Comparison of ENCODE assay signal across 21 mouse cellular contexts in genomic region chr10:77882553-77882952, GRCm38 (mm10). TPM values are rescaled to one million over a fixed set of nuclear protein-coding genes. Genes with fewer than 3 reads are reported as not detected.
DNase-seq lines count a peak whose midpoint lies in the region; ATAC-seq and TF ChIP-seq lines count a peak whose summit lies in the region.
"Had no signal": no experiment of that assay in that cellular context is flagged by ENCODE, and none has a peak within 500 bp of the region (broad histone marks: within the 10 kb centered on the region; RNA-seq: fewer than 3 reads in every experiment).

No protein-coding gene starts in this region.

- WGBS in liver, adult 2 months = 87% methylated on average over 5 of the region's 5 CpGs
- WGBS in liver, embryonic 11.5 days = 75% methylated on average over 5 of the region's 5 CpGs
- 85% methylated on average over 5 of the region's 5 CpGs for WGBS in midbrain, embryonic 11.5 days

- TF ChIP-seq CTCF in liver, adult 2 months (IDR thresholded peaks at IDR 0.05; ENCODE audit: low read depth, low read length) = peak; percentile 23; the same call in 1 of the 2 replicates

- no peaks in the 10 kb centered on the region for H3K36me3 ChIP-seq in liver, adult 2 months (ENCODE audit: control insufficient read depth, insufficient read depth, low read length)
- no peaks in the 10 kb centered on the region for H3K36me3 ChIP-seq in liver, embryonic 11.5 days (ENCODE audit: control insufficient read depth, insufficient read depth, low read length)
- H3K36me3 ChIP-seq in midbrain, embryonic 11.5 days (ENCODE audit: control insufficient read depth, insufficient read depth, low read length) = no peaks in the 10 kb centered on the region
- H3K36me3 ChIP-seq: hindbrain, embryonic 15.5 days; kidney, embryonic 15.5 days; liver, embryonic 15.5 days; neural tube, embryonic 15.5 days had no signal

- no peaks in the 10 kb centered on the region for H3K9me3 ChIP-seq in liver, embryonic 11.5 days (ENCODE audit: control insufficient read depth, low read length)
- no peaks in the 10 kb centered on the region for H3K9me3 ChIP-seq in midbrain, embryonic 11.5 days (ENCODE audit: control insufficient read depth, low read length)
- H3K9me3 ChIP-seq: hindbrain, embryonic 15.5 days; kidney, embryonic 15.5 days; liver, embryonic 15.5 days; neural tube, embryonic 15.5 days had no signal

- no peak for TF ChIP-seq POLR2A in liver, adult 2 months (IDR thresholded peaks at IDR 0.05; ENCODE audit: extremely low read depth, insufficient read depth, low read length)

- H3K4me1 ChIP-seq in liver, adult 2 months (ENCODE audit: control insufficient read depth, insufficient read depth, low read length) = no peaks in the 10 kb centered on the region
- no peaks in the 10 kb centered on the region for H3K4me1 ChIP-seq in liver, embryonic 11.5 days (replicated peaks; ENCODE audit: control insufficient read depth, insufficient read depth, low read length)
- no peaks in the 10 kb centered on the region for H3K4me1 ChIP-seq in midbrain, embryonic 11.5 days (ENCODE audit: control insufficient read depth, insufficient read depth, low read length)
- H3K4me1 ChIP-seq: hindbrain, embryonic 15.5 days; kidney, embryonic 15.5 days; liver, embryonic 15.5 days; neural tube, embryonic 15.5 days had no signal

- peak; percentile 7 for DNase-seq in embryo, embryonic 10 days (ENCODE audit: low spot score)
- DNase-seq in embryo, embryonic 10.5 days (ENCODE audit: low spot score) = no peak
- DNase-seq in liver, adult 2 months (ENCODE audit: extremely low read depth, low read depth, low spot score) = no peak
- no peak for DNase-seq in liver, embryonic 11.5 days (ENCODE audit: low spot score)
- DNase-seq in 3T3-L1 (ENCODE audit: low read depth, low spot score) (peak; percentile 4), NIH3T3 (ENCODE audit: low read depth) (peak; percentile 24)
- no peak for DNase-seq in midbrain, embryonic 11.5 days (ENCODE audit: low spot score, missing footprints)
- no peak for DNase-seq in right cerebral cortex, adult 18-20 months
- DNase-seq: adrenal gland, adult 8-10 months; B cell, adult 2 months; cerebellum, postnatal 10 days; heart, adult 18-20 months had no signal

- no peaks in the 10 kb centered on the region for H3K79me2 ChIP-seq in liver, adult 2 months (ENCODE audit: control insufficient read depth, insufficient read depth, low read length)

- H3K9ac ChIP-seq in liver, adult 2 months (ENCODE audit: low read depth, low read length) = no peak overlapping the region
- no peak overlapping the region for H3K9ac ChIP-seq in liver, embryonic 11.5 days (ENCODE audit: low read depth, low read length)
- H3K9ac ChIP-seq in midbrain, embryonic 11.5 days (ENCODE audit: low read length) = no peak overlapping the region
- H3K9ac ChIP-seq: hindbrain, embryonic 15.5 days; kidney, embryonic 15.5 days; liver, embryonic 15.5 days; neural tube, embryonic 15.5 days had no signal

- no peak overlapping the region for H3K27ac ChIP-seq in liver, adult 2 months (replicated peaks; ENCODE audit: insufficient read depth, low read depth, low read length)
- no peak overlapping the region for H3K27ac ChIP-seq in liver, embryonic 11.5 days (ENCODE audit: low read depth, low read length)
- H3K27ac ChIP-seq in midbrain, embryonic 11.5 days (ENCODE audit: low read depth, low read length) = no peak overlapping the region
- H3K27ac ChIP-seq: hindbrain, embryonic 15.5 days; kidney, embryonic 15.5 days; liver, embryonic 15.5 days; neural tube, embryonic 15.5 days had no signal

- no peak for ATAC-seq in liver, embryonic 11.5 days (replicated peaks; ENCODE audit: low FRiP score)
- ATAC-seq in midbrain, embryonic 11.5 days (ENCODE audit: low FRiP score) = no peak

- H3K27me3 ChIP-seq in liver, adult 2 months (ENCODE audit: control insufficient read depth, insufficient read depth, low read length) = no peaks in the 10 kb centered on the region
- no peaks in the 10 kb centered on the region for H3K27me3 ChIP-seq in liver, embryonic 11.5 days (replicated peaks; ENCODE audit: control insufficient read depth, insufficient read depth, low read length)
- H3K27me3 ChIP-seq in midbrain, embryonic 11.5 days (ENCODE audit: control insufficient read depth, insufficient read depth, low read length) = no peaks in the 10 kb centered on the region
- H3K27me3 ChIP-seq: hindbrain, embryonic 15.5 days; kidney, embryonic 15.5 days; liver, embryonic 15.5 days; neural tube, embryonic 15.5 days had no signal

- H3K4me2 ChIP-seq in liver, embryonic 11.5 days = no peak overlapping the region
- no peak overlapping the region for H3K4me2 ChIP-seq in midbrain, embryonic 11.5 days
- H3K4me2 ChIP-seq: hindbrain, embryonic 15.5 days; kidney, embryonic 15.5 days; liver, embryonic 15.5 days; neural tube, embryonic 15.5 days had no signal

- H3K4me3 ChIP-seq in liver, adult 2 months (ENCODE audit: insufficient read depth, low read depth, low read length) = no peak overlapping the region
- H3K4me3 ChIP-seq in liver, embryonic 11.5 days (ENCODE audit: low read depth, low read length) = no peak overlapping the region
- no peak overlapping the region for H3K4me3 ChIP-seq in midbrain, embryonic 11.5 days (ENCODE audit: low read depth, low read length)
- H3K4me3 ChIP-seq: hindbrain, embryonic 15.5 days; kidney, embryonic 15.5 days; liver, embryonic 15.5 days; neural tube, embryonic 15.5 days had no signal

RNA-seq across cellular contexts. Expression of gene Lrrc3, which starts 19.8 kb away (rescaled TPM):
- total RNA-seq in liver, adult 2 months (2014; rRNA removed) = 20.9 and 26.7 TPM in 2 replicates
- polyA plus RNA-seq in liver, adult 2 months (2012; rRNA removed) = 57.0 and 64.1 TPM in 2 replicates
- 8.2 and 10.0 TPM in 2 replicates for polyA plus RNA-seq in liver, embryonic 11.5 days (2014; fragmentation: Nextera tagmentation; extraction: Ambion mirVana)
- 2.7 and 2.8 TPM in 2 replicates for polyA plus RNA-seq in midbrain, embryonic 11.5 days (2014; fragmentation: Nextera tagmentation; extraction: Ambion mirVana)

RNA-seq across cellular contexts. Expression of gene Gm3285, which starts 20.8 kb away (rescaled TPM):
- not detected in 2 replicates for total RNA-seq in liver, adult 2 months (2014; rRNA removed)
- not detected in 2 replicates for polyA plus RNA-seq in liver, adult 2 months (2012; rRNA removed)
- not detected in 2 replicates for polyA plus RNA-seq in liver, embryonic 11.5 days (2014; fragmentation: Nextera tagmentation; extraction: Ambion mirVana)
- not detected in 2 replicates for polyA plus RNA-seq in midbrain, embryonic 11.5 days (2014; fragmentation: Nextera tagmentation; extraction: Ambion mirVana)
- total RNA-seq: adrenal gland, adult 8-10 months; heart, adult 18-20 months; layer of hippocampus, adult 8-10 months; left cerebral cortex, postnatal 14 days; megakaryocyte, adult 5-6 weeks had no signal
- polyA plus RNA-seq: embryonic facial prominence, embryonic 11.5 days; heart, postnatal 0 days; hindbrain, embryonic 15.5 days; kidney, embryonic 15.5 days; liver, embryonic 15.5 days; neural tube, embryonic 15.5 days had no signal

RNA-seq across cellular contexts. Expression of gene Gm10318, which starts 29.9 kb away (rescaled TPM):
- not detected in 2 replicates for total RNA-seq in liver, adult 2 months (2014; rRNA removed)
- not detected in 2 replicates for polyA plus RNA-seq in liver, adult 2 months (2012; rRNA removed)
- not detected in 2 replicates for polyA plus RNA-seq in liver, embryonic 11.5 days (2014; fragmentation: Nextera tagmentation; extraction: Ambion mirVana)
- not detected in 2 replicates for polyA plus RNA-seq in midbrain, embryonic 11.5 days (2014; fragmentation: Nextera tagmentation; extraction: Ambion mirVana)
- total RNA-seq: adrenal gland, adult 8-10 months; heart, adult 18-20 months; layer of hippocampus, adult 8-10 months; left cerebral cortex, postnatal 14 days; megakaryocyte, adult 5-6 weeks had no signal
- polyA plus RNA-seq: embryonic facial prominence, embryonic 11.5 days; heart, postnatal 0 days; hindbrain, embryonic 15.5 days; kidney, embryonic 15.5 days; liver, embryonic 15.5 days; neural tube, embryonic 15.5 days had no signal

RNA-seq across cellular contexts. Expression of gene Gm36176, which starts 36.0 kb away (rescaled TPM):
- total RNA-seq in liver, adult 2 months (2014; rRNA removed) = not detected in 2 replicates
- not detected in 2 replicates for polyA plus RNA-seq in liver, adult 2 months (2012; rRNA removed)
- polyA plus RNA-seq in liver, embryonic 11.5 days (2014; fragmentation: Nextera tagmentation; extraction: Ambion mirVana) = not detected in 2 replicates
- not detected in 2 replicates for polyA plus RNA-seq in midbrain, embryonic 11.5 days (2014; fragmentation: Nextera tagmentation; extraction: Ambion mirVana)
- total RNA-seq: adrenal gland, adult 8-10 months; heart, adult 18-20 months; layer of hippocampus, adult 8-10 months; left cerebral cortex, postnatal 14 days; megakaryocyte, adult 5-6 weeks had no signal
- polyA plus RNA-seq: embryonic facial prominence, embryonic 11.5 days; heart, postnatal 0 days; hindbrain, embryonic 15.5 days; kidney, embryonic 15.5 days; liver, embryonic 15.5 days; neural tube, embryonic 15.5 days had no signal

RNA-seq across cellular contexts. Expression of gene Krtap10-10, which starts 46.8 kb away (rescaled TPM):
- total RNA-seq in liver, adult 2 months (2014; rRNA removed) = not detected in 2 replicates
- not detected in 2 replicates for polyA plus RNA-seq in liver, adult 2 months (2012; rRNA removed)
- not detected in 2 replicates for polyA plus RNA-seq in liver, embryonic 11.5 days (2014; fragmentation: Nextera tagmentation; extraction: Ambion mirVana)
- polyA plus RNA-seq in midbrain, embryonic 11.5 days (2014; fragmentation: Nextera tagmentation; extraction: Ambion mirVana) = not detected in 2 replicates
- total RNA-seq: adrenal gland, adult 8-10 months; heart, adult 18-20 months; layer of hippocampus, adult 8-10 months; left cerebral cortex, postnatal 14 days; megakaryocyte, adult 5-6 weeks had no signal
- polyA plus RNA-seq: embryonic facial prominence, embryonic 11.5 days; heart, postnatal 0 days; hindbrain, embryonic 15.5 days; kidney, embryonic 15.5 days; liver, embryonic 15.5 days; neural tube, embryonic 15.5 days had no signal

Comparison
In these comparisons a context has a peak if more than half of its experiments do, and no peak if none do; other contexts are left out.
1. DNase-seq: peak in embryo, embryonic 10 days (single experiment), 3T3-L1 (single experiment) and NIH3T3 (single experiment); none in embryo, embryonic 10.5 days (single experiment), liver, adult 2 months (single experiment), liver, embryonic 11.5 days (single experiment), midbrain, embryonic 11.5 days (single experiment) and right cerebral cortex, adult 18-20 months (single experiment).